Mouse (Mus musculus): Measurements from ENCODE around the gene Tec. TPM values are rescaled to one million over a fixed set of nuclear protein-coding genes. Genes with fewer than 3 reads are reported as not detected.

Gene Tec
- polyA plus RNA-seq, 1 experiment from 2014 or later = 11.9 TPM

DNA sequence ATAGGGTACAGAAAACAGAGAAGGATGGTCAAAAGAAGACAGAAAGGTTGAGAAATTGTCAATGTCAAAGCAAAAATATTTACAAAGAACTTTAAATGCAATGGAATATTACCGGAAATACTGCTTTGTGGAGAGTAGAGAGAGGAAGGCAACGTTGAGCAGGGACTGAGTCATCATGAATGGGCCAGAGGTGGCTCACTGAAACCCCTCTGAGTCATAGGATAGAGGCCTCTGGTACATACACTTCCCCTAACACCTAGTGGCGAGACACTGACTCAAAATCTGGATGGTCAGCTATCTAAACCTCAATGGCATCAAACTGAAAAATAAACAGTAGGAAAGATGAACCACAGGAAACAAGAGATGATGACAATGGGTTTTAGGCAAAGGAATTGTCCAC lies 142.9 kb downstream of the Tec start:
- Histone ChIP-seq H3K4me2 (no peak overlapping the region), H3K4me3 (ENCODE audit: low read depth, low read length) (no peak overlapping the region), H3K27ac (ENCODE audit: low read depth, low read length) (no peak overlapping the region), H3K27me3 (ENCODE audit: control insufficient read depth, insufficient read depth, low read length) (no peaks in the 10 kb centered on the region), H3K9ac (ENCODE audit: low read depth, low read length) (no peak overlapping the region), H3K9me3 (replicated peaks; ENCODE audit: control insufficient read depth, low read length) (no peaks in the 10 kb centered on the region), H3K4me1 (ENCODE audit: control insufficient read depth, insufficient read depth, low read length) (no peaks in the 10 kb centered on the region), H3K36me3 (ENCODE audit: control insufficient read depth, insufficient read depth, low read length) (no peaks in the 10 kb centered on the region)
- WGBS (ENCODE audit: insufficient replicate concordance) = 64% methylated on average over 3 of the region's 3 CpGs
- ATAC-seq (replicated peaks; ENCODE audit: insufficient number of reproducible peaks, low FRiP score, low TSS enrichment) = no peak

DNA sequence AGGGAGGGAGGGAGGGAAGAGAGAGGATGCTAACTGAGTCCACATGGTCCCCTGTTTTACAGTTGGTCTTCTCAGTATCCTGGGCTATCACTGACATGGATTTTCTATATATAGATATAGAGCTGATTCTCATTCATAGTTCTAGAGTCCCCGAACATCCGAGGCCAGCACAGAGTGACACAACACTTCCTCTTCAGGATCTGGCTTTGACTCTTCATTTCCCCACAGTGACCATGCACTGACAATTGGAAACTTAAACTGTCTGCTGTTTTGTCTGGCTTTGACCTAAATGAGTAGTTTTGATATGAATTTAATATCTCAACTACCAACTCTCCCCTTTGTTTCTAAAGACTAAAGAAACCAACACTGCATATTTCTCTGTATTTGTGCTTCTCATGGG lies 144.9 kb downstream of the Tec start:
- WGBS (ENCODE audit: insufficient replicate concordance) = 61% methylated on average over 2 of the region's 2 CpGs
- no peak for ATAC-seq (replicated peaks; ENCODE audit: insufficient number of reproducible peaks, low FRiP score, low TSS enrichment)
- Histone ChIP-seq H3K9me3 (replicated peaks; ENCODE audit: control insufficient read depth, low read length) (no peaks in the 10 kb centered on the region), H3K4me1 (ENCODE audit: control insufficient read depth, insufficient read depth, low read length) (no peaks in the 10 kb centered on the region), H3K27ac (ENCODE audit: low read depth, low read length) (no peak overlapping the region), H3K4me2 (no peak overlapping the region), H3K27me3 (ENCODE audit: control insufficient read depth, insufficient read depth, low read length) (no peaks in the 10 kb centered on the region), H3K9ac (ENCODE audit: low read depth, low read length) (no peak overlapping the region), H3K36me3 (ENCODE audit: control insufficient read depth, insufficient read depth, low read length) (no peaks in the 10 kb centered on the region), H3K4me3 (ENCODE audit: low read depth, low read length) (no peak overlapping the region)

DNA sequence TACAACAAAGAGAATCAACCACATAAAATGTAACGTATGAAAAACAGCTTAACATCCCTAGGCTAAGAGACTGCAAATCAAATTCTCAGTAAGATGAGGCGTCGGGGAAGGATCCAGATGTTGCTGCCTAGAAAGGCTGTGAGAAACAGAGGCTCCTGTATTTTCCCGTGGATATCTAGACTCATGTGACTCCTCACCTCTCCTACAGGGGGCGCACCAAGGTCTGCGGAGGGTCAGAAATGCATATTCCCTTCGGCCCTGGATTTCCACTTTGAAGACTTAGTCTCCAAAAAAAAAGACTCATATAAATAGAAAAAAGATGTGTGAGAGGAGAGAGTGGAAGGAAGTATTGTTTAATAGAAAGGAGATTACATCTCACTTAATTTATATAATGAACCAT lies 147.7 kb downstream of the Tec start:
- H3K4me1 ChIP-seq (ENCODE audit: control insufficient read depth, insufficient read depth, low read length) = no peaks in the 10 kb centered on the region
- 59% methylated on average over 7 of the region's 7 CpGs for WGBS (ENCODE audit: insufficient replicate concordance)
- H3K4me2 ChIP-seq = no peak overlapping the region
- no peaks in the 10 kb centered on the region for H3K27me3 ChIP-seq (ENCODE audit: control insufficient read depth, insufficient read depth, low read length)
- no peaks in the 10 kb centered on the region for H3K36me3 ChIP-seq (ENCODE audit: control insufficient read depth, insufficient read depth, low read length)
- no peak for ATAC-seq (replicated peaks; ENCODE audit: insufficient number of reproducible peaks, low FRiP score, low TSS enrichment)
- no peak overlapping the region for H3K4me3 ChIP-seq (ENCODE audit: low read depth, low read length)
- no peak overlapping the region for H3K9ac ChIP-seq (ENCODE audit: low read depth, low read length)
- H3K27ac ChIP-seq (ENCODE audit: low read depth, low read length) = no peak overlapping the region
- H3K9me3 ChIP-seq (replicated peaks; ENCODE audit: control insufficient read depth, low read length) = no peaks in the 10 kb centered on the region

DNA sequence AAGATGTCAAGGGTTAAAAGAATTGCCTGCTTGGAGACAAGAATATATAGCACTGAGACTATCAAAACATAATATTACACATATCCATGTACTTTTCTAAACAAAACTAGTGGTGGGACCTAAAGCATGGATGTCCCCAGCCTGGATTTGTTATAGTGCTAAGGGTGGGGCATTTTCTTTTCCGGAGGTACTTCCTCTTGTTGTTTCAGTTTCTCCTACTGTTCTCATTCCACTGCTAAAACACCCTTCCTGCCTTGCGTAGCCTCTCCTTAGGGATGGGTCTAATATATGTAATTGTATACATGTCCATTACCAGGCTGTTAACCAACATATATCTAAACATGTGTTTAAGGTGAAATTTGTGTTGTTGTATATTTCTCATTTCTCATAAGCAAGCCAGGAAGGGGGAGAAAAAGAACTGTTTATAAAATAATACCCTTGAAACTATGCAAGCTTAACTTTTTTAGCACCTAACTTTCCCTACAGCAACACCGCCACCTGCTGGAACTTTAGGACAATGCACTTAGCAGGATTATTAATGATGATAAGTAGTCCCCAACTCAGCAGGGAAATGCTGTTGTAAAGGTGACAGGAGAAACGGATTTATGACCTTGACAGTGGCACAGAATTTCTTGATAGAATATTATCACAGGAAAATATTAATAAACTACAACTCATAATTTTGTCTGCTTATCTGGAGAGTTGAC lies 157.6 kb downstream of the Tec start:
- Histone ChIP-seq H3K9ac (ENCODE audit: low read depth, low read length) (no peak overlapping the region), H3K9me3 (replicated peaks; ENCODE audit: control insufficient read depth, low read length) (no peaks in the 10 kb centered on the region; the same call in 1 of the 2 replicates), H3K4me2 (no peak overlapping the region), H3K4me3 (ENCODE audit: low read depth, low read length) (no peak overlapping the region), H3K27ac (ENCODE audit: low read depth, low read length) (no peak overlapping the region), H3K4me1 (ENCODE audit: control insufficient read depth, insufficient read depth, low read length) (no peaks in the 10 kb centered on the region), H3K36me3 (ENCODE audit: control insufficient read depth, insufficient read depth, low read length) (no peaks in the 10 kb centered on the region), H3K27me3 (ENCODE audit: control insufficient read depth, insufficient read depth, low read length) (no peaks in the 10 kb centered on the region)
- no peak for ATAC-seq (replicated peaks; ENCODE audit: insufficient number of reproducible peaks, low FRiP score, low TSS enrichment)
- 25% methylated on average over 4 of the region's 4 CpGs for WGBS (ENCODE audit: insufficient replicate concordance)

DNA sequence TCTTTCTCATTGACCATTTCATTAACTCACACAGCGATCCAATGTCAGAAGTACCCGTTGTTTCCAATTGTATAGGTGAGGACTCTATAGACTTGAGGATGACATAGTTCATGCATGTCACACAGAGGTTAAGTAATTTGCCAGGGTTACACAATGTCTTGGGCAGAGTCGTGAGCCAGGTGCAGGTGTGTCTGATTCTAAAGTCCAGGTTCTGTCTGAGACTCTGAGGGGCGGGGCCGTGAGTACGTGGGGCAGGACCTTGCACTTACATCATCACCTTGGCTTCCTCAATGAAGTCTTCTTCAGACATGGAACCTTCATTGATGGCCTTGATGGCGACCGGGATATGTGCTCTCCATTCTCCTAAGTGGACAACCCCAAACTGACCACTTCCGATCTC lies 158.3 kb downstream of the Tec start:
- 82% methylated on average over 9 of the region's 9 CpGs for WGBS (ENCODE audit: insufficient replicate concordance)
- H3K27ac ChIP-seq (ENCODE audit: low read depth, low read length) = no peak overlapping the region
- no peaks in the 10 kb centered on the region for H3K36me3 ChIP-seq (ENCODE audit: control insufficient read depth, insufficient read depth, low read length)
- no peaks in the 10 kb centered on the region; the same call in 1 of the 2 replicates for H3K9me3 ChIP-seq (replicated peaks; ENCODE audit: control insufficient read depth, low read length)
- no peak overlapping the region for H3K4me2 ChIP-seq
- H3K9ac ChIP-seq (ENCODE audit: low read depth, low read length) = no peak overlapping the region
- H3K4me3 ChIP-seq (ENCODE audit: low read depth, low read length) = no peak overlapping the region
- no peaks in the 10 kb centered on the region for H3K4me1 ChIP-seq (ENCODE audit: control insufficient read depth, insufficient read depth, low read length)
- no peaks in the 10 kb centered on the region for H3K27me3 ChIP-seq (ENCODE audit: control insufficient read depth, insufficient read depth, low read length)
- ATAC-seq (replicated peaks; ENCODE audit: insufficient number of reproducible peaks, low FRiP score, low TSS enrichment) = no peak

DNA sequence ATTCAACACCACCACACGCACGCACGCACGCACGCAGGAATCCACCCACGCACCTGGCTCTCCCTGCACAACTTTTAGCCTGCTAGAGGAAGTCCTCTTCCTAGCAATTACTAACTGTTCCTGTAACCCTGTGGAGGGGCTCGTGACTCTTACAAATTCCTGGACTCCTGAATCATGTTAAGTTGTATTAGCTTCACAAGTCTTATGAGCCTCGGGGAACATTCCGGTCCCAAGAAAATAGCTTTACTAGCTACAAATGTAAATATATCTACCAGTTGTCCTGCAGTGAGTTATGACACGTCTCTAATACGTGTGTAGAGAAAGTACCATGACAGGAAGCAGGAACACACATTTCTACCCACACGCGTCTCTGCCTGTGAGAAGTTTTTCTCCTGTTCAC lies 158.8 kb downstream of the Tec start:
- H3K4me2 ChIP-seq = no peak overlapping the region
- no peak overlapping the region for H3K9ac ChIP-seq (ENCODE audit: low read depth, low read length)
- no peak for ATAC-seq (replicated peaks; ENCODE audit: insufficient number of reproducible peaks, low FRiP score, low TSS enrichment)
- WGBS (ENCODE audit: insufficient replicate concordance) = 84% methylated on average over 13 of the region's 13 CpGs
- no peaks in the 10 kb centered on the region for H3K36me3 ChIP-seq (ENCODE audit: control insufficient read depth, insufficient read depth, low read length)
- no peak overlapping the region for H3K27ac ChIP-seq (ENCODE audit: low read depth, low read length)
- H3K27me3 ChIP-seq (ENCODE audit: control insufficient read depth, insufficient read depth, low read length) = no peaks in the 10 kb centered on the region
- no peak overlapping the region for H3K4me3 ChIP-seq (ENCODE audit: low read depth, low read length)
- no peaks in the 10 kb centered on the region; the same call in 1 of the 2 replicates for H3K9me3 ChIP-seq (replicated peaks; ENCODE audit: control insufficient read depth, low read length)
- no peaks in the 10 kb centered on the region for H3K4me1 ChIP-seq (ENCODE audit: control insufficient read depth, insufficient read depth, low read length)

DNA sequence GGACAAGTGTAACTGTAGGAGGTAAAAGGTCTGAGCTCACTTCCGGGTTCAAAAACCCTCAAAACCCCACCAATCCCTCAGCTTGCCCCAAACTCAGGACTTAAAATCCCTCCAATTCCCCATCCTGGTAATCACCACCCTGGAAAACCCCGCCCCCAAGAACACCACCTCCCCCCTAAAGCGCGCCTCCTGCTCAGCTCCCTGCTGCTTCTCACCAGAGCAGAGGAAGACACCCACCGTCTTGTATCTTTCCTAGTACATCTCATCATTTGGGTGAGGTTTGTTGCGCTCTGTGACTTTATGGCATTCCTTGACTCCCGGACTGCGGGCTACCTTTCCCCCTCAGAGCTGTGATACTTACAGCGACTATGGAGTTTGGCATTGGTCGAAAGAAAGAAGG lies 161.6 kb downstream of the Tec start:
- Histone ChIP-seq H3K36me3 (ENCODE audit: control insufficient read depth, insufficient read depth, low read length) (no peaks in the 10 kb centered on the region), H3K4me3 (ENCODE audit: low read depth, low read length) (no peak overlapping the region), H3K9ac (ENCODE audit: low read depth, low read length) (no peak overlapping the region), H3K27ac (ENCODE audit: low read depth, low read length) (no peak overlapping the region), H3K4me1 (ENCODE audit: control insufficient read depth, insufficient read depth, low read length) (no peaks in the 10 kb centered on the region), H3K9me3 (replicated peaks; ENCODE audit: control insufficient read depth, low read length) (no peaks in the 10 kb centered on the region; the same call in 1 of the 2 replicates), H3K4me2 (no peak overlapping the region), H3K27me3 (ENCODE audit: control insufficient read depth, insufficient read depth, low read length) (no peaks in the 10 kb centered on the region)
- WGBS (ENCODE audit: insufficient replicate concordance) = 53% methylated on average over 10 of the region's 10 CpGs
- ATAC-seq (replicated peaks; ENCODE audit: insufficient number of reproducible peaks, low FRiP score, low TSS enrichment) = no peak

DNA sequence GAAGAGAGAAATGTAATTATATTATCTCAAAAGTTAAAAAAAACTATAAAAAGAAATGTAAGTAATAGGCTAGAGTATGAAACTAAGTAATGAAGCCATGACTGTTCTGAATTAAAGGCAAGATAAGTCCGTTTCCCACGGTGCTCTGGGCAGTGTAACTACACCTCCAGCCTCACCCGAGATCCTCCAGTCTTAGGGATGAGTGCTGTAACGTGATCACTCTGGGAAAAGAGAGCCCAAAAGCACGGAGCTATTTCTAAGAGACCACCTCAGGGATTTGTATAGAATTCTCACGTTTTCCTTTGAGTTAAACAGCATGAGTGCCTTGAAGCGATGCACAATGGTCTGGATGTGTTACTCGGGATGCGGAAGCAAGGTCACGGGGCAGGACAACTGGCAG lies 162.2 kb downstream of the Tec start:
- no peaks in the 10 kb centered on the region for H3K27me3 ChIP-seq (ENCODE audit: control insufficient read depth, insufficient read depth, low read length)
- no peak overlapping the region for H3K4me2 ChIP-seq
- no peaks in the 10 kb centered on the region for H3K4me1 ChIP-seq (ENCODE audit: control insufficient read depth, insufficient read depth, low read length)
- H3K9me3 ChIP-seq (replicated peaks; ENCODE audit: control insufficient read depth, low read length) = no peaks in the 10 kb centered on the region; the same call in 1 of the 2 replicates
- 53% methylated on average over 10 of the region's 10 CpGs for WGBS (ENCODE audit: insufficient replicate concordance)
- H3K27ac ChIP-seq (ENCODE audit: low read depth, low read length) = no peak overlapping the region
- H3K4me3 ChIP-seq (ENCODE audit: low read depth, low read length) = no peak overlapping the region
- H3K36me3 ChIP-seq (ENCODE audit: control insufficient read depth, insufficient read depth, low read length) = no peaks in the 10 kb centered on the region
- H3K9ac ChIP-seq (ENCODE audit: low read depth, low read length) = no peak overlapping the region
- no peak for ATAC-seq (replicated peaks; ENCODE audit: insufficient number of reproducible peaks, low FRiP score, low TSS enrichment)
